Mouse (Mus musculus): ENCODE results near the gene Nrg4. TPM values are rescaled to one million over a fixed set of nuclear protein-coding genes. Genes with fewer than 3 reads are reported as not detected.

The Nrg4 gene
- total and polyA plus RNA-seq, 3 experiments = 0.81 to 1.7 (median 1.2) TPM

Other genes with a start within 250 kb of the Nrg4 start
- gene Ube2q2, start 178.0 kb downstream of the Nrg4 start, total RNA-seq (2012; rRNA removed) = 13.1 and 16.0 TPM in 2 replicates
- gene Ube2q2, start 178.0 kb downstream of the Nrg4 start, total RNA-seq (2014; rRNA removed) = 24.1 and 25.7 TPM in 2 replicates
- 22.7 and 24.4 TPM in 2 replicates for gene Ube2q2, start 178.0 kb downstream of the Nrg4 start, polyA plus RNA-seq (2012; ENCODE audit: insufficient read length, low read depth)
- gene Fbxo22, start 117.9 kb downstream of the Nrg4 start, total RNA-seq (2012; rRNA removed) = 21.4 and 29.5 TPM in 2 replicates
- 38.5 and 44.9 TPM in 2 replicates for gene Fbxo22, start 117.9 kb downstream of the Nrg4 start, total RNA-seq (2014; rRNA removed)
- gene Fbxo22, start 117.9 kb downstream of the Nrg4 start, polyA plus RNA-seq (2012; ENCODE audit: insufficient read length, low read depth) = 41.8 and 42.1 TPM in 2 replicates
- not detected in 2 replicates for gene Tmem266, start 69 bp upstream of the Nrg4 start, total RNA-seq (2012; rRNA removed)
- gene Tmem266, start 69 bp upstream of the Nrg4 start, total RNA-seq (2014; rRNA removed) = not detected in 2 replicates
- gene Tmem266, start 69 bp upstream of the Nrg4 start, polyA plus RNA-seq (2012; ENCODE audit: insufficient read length, low read depth) = not detected in 2 replicates
- gene Etfa, start 185.4 kb upstream of the Nrg4 start, total RNA-seq (2012; rRNA removed) = 37.8 and 42.7 TPM in 2 replicates
- 60.1 and 69.3 TPM in 2 replicates for gene Etfa, start 185.4 kb upstream of the Nrg4 start, total RNA-seq (2014; rRNA removed)
- 121 and 139 TPM in 2 replicates for gene Etfa, start 185.4 kb upstream of the Nrg4 start, polyA plus RNA-seq (2012; ENCODE audit: insufficient read length, low read depth)
- 0.25 and 0.47 TPM in 2 replicates for gene Isl2, start 211.8 kb upstream of the Nrg4 start, total RNA-seq (2012; rRNA removed)
- gene Isl2, start 211.8 kb upstream of the Nrg4 start, total RNA-seq (2014; rRNA removed) = 0.35 and 0.55 TPM in 2 replicates
- gene Isl2, start 211.8 kb upstream of the Nrg4 start, polyA plus RNA-seq (2012; ENCODE audit: insufficient read length, low read depth) = 0.56 and 0.68 TPM in 2 replicates